Mouse (Mus musculus) CD8-positive naive resting alpha-beta T cell, adult 2 months (primary cell): ENCODE measurements around the gene Ascc2.
"Not testable (repeated sequence)": the region's sequence is repeated elsewhere in the genome, so short reads cannot be mapped to it uniquely, and the experiment has no call there.

ENCODE experiments used
- DNase-seq, 2 experiments: peaks; one replicate each; pipeline ENCODE4 v3.0.0; 2022; ENCODE audit warnings: low read depth in 2 of 2, low spot score in 2 of 2

Gene Ascc2

DNA sequence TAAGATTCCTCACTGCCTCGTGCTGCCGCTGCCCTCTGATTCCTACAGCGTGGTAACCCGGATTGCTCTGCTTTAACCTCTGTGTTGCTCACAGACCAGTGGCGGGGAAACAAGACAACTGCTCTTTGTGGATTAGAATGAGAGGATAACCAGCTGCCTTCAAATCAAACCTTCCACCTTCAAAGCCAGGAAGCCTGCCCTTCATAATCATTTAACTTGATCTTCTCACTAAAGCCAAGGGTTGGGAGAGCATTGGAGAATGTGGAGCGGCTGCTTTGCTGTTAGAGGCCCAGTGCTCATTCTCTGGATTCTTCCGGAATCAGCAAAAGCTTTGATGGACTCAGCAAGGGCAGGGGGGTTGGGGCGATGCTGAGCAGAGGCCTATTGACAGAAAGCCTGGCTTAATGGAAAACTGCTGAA, 7.7 kb upstream of the Ascc2 start:
- no peak for DNase-seq

DNA sequence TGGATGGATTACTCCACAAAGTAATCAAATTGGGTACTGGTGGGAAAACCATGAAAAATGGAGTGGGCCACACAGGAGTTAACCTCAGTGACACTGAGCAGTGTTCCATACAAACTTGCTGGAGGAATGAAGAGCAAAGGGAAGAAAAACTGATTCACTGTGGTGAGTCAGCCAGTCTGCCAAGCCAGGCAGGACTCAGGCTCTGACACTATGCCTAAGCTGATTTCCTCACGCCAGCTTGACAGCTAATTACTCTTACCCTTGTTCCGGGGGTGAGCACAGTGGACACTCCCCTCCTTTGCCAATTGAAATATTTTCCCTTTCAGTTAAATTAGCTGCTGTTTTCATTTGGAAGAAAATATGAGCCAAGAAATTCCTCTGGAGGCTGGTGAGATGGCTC, 4.1 kb upstream of the Ascc2 start:
- DNase-seq, result no peak

DNA sequence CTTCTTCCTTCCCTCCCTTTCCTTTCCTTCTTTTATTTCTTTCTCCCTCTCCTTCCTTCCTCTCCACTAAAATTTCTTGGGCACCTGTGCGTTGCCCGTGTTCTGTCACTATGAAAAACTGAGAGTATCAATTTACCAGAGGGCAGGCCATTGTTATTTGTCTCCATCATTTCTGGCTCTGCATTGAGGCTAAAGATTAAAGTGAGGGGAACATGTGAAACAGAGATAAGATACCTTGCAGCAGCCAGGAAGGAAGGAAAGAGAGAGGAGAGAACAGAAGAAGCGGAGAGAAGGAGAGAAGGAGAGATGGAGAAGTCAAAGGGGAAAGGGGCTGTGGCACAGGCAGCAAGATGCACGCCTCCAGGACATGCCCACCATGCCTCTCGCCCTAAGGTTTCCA, 3.2 kb upstream of the Ascc2 start:
- DNase-seq, result no peak

DNA sequence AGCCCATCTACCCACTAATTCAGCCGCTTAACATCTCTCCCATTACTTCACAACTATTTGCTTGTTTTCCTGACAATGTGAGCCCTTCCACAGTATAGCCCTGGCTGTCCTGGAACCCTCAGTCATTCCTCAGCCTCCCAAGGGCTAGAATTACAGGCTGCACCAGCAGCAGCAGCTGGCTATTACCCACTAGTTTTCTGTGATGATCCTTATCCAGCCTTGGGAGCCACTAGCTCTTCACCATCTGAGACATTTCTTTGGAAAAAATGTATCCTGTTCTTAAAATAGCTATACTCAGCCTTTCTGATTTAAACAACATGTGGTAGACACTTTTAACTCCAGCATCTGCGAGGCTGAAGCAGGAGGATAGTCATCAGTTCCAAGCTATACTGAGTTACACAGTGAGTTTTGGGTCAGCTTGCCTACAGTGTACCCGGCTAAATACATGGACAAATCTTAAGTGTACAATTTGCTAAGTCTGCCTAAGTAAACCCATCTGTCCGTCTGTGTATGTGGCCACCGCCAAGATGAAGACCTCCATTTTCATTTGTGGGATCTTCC, 685 bp upstream of the Ascc2 start:
- DNase-seq, result no peak

DNA sequence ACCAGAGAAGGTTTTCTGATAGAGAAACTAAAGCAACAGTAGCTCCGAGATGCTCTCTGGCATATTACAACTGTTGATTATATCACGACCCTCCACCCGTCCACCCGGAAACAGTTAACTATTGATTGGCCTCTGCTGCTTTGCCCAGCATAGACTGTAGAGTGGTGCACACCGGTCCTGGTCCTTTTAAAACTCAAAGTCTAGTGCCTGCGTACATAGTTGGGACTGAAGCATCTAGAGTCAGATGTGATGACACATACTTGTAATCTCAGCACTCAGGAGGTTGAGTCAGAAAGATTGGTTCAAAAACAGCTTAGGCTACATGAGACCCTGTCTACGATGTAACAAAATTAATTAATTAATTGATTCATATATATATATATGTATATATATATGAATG, 714 bp downstream of the Ascc2 start:
- DNase-seq, result no peak

DNA sequence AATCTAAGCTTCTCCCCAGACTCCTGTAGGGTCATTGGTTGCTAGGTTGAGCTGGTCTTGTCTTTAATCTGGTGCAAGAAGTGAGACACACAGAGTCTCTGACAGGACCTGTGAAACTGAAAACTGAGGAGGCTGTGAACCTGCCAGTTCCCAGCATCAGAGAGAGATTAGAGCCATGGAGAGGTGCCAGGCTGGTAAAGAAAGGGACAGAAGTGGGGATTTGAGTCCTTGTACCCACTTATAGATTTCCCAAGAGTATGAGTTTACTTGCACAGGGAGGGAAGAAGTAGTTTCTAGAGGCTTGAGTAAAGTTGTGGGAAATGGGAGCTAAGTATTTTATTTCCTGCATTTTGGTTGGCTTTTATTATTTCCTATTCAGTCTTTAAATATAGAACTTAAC, 3.6 kb downstream of the Ascc2 start:
- DNase-seq, result no peak

DNA sequence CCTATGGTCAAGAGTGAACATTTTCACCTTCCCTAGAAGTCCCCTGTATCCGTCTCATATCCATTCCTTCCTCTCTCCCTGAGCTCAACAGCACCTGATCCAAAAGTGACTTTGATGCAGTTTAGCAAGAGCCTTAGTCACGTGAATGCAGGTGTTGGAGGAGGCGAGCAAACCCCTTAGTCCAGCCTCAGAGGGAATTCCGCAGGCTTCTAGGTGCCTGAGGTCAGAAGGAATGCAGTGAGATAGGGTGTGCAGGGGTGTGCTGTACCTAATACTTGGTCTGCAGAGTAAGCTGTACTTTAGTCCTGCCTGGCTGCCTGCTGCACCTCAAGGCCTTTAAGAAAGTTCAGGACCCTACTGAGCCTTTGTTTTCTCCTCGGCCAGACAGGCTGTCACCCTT, 6.2 kb downstream of the Ascc2 start:
- no peak for DNase-seq

DNA sequence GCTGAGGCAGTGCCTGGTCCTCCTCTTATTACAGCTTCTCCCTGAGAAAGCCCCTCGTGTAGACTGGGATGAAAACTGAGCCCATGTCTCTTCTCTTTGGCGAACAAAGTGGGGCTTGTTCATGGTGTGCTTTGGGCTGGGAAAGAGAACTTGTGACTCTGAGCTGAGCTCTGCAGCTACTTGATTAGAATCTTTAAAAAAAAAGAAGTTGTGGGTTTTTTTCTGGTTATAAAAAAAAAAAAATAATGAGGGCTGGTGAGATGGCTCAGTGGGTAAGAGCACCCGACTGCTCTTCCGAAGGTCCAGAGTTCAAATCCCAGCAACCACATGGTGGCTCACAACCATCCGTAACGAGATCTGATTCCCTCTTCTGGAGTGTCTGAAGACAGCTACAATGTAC, 7.6 kb downstream of the Ascc2 start:
- DNase-seq, result not testable (repeated sequence)

DNA sequence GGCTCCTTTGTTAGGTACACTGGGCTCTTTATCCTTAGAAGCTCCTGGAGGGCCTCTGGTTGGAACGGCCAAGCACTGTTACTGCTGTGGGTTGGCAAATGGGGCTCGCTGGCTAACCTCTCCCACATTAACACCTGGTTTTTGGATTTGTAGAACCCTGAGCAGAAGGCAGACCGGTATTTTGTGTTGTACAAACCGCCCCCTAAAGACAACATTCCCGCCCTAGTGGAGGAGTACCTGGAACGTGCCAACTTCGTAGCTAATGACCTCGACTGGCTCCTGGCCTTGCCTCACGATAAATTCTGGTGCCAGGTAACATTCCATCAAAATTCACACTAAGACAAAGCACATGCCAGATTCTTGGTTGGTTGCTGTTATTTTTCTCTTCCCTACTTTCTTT, 8.9 kb downstream of the Ascc2 start:
- no peak for DNase-seq

DNA sequence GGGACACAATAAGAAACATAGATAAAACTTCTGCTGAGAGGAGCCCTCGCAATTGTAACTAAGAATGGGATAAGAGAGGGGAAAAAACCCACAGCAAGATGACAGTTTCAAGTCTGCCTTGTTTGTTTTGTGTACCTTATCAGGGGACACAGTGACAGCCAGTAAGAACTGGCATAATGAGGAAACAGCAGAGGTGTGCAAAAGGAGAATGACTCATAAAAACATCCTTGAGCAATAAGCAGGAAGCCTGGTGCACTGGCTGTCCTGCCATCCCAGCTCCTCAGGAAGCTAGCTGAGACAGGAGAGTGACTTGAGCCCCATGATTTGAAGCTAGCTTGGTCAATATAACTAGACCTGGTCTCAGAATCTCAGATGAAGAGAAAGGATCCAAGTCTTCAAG, 22.3 kb downstream of the Ascc2 start:
- no peak for DNase-seq

DNA sequence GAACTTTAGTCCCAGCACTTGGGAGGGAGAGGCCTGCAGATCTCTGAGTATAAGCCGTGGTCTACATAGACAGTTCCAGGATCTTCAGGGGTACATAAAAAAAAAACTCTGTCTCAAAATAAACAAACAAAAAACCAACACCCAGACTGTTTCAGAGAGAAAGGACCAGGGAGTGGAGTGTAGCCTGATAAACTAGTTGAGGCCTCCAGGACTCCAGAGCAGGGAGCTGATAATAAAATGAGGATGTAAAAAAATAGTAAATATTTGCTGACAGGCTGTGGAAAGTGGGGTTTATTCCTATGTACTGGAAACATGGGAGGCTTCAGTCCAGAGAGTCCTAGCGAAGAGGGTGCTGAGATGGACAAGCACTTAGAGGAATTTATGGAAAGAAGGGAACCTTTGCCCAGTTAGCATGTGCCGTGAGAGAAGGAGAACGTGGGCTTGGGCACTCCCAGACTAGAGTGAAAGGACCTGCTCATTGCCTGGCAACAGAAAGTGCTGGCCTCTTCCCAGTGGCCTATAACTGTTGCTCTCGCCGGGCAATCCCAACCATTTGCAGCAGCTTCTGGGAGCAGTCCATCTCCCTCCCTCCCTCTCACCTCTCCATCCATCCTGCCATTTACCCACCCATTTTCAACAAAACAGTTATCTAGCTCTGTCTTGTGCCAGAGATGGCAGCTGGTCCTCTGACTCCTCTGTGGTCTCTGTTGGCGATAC, 22.9 kb downstream of the Ascc2 start:
- no peak for DNase-seq

DNA sequence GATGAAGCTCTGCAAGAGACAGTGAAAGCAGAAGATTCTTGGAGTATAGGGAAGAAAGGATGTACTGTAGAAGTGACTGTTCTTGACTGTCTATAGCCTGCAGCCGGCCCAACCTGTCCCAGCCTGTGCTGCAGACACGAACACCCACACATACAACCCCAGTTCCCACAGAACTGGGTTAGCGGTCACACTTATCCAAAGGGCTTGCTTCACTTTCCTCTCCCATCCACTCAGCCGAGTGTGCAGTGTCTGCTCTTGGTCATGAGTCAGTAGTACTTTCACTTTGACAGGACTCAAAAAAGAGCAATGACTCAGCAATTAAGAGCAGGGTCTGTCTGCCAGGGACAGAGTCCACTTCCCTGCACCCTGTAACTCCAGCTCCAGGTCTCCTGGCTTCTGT, 23.8 kb downstream of the Ascc2 start:
- no peak for DNase-seq

DNA sequence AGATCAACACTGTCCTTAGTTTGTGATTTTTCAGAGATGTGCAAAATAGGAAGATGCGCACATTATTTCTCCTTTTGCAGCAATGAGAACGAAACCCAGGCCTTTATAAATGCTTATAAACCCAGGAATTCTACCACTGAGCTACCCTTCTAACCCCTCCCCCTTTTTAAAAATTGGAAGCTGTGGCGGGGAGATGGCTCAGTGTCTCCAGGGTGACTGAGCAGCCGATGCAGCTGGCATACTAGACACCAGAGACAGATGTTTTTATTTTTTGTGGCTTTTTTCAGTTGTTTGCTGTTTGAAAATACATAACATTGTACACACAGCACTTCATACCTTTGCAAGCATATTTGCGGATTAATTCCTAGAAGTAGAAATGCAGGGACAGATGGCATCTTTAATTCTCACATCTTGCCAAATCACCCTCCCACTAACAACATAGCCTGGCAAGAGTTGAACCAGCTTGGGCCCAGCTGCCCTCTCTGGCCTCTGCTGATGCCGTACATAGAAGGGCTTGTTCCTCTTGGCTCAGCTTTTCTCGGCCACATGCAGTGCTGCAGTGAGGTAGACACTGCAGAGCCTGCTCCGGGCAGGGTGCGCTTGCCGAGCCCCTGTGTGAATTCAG, 24.4 kb downstream of the Ascc2 start:
- DNase-seq, result no peak

DNA sequence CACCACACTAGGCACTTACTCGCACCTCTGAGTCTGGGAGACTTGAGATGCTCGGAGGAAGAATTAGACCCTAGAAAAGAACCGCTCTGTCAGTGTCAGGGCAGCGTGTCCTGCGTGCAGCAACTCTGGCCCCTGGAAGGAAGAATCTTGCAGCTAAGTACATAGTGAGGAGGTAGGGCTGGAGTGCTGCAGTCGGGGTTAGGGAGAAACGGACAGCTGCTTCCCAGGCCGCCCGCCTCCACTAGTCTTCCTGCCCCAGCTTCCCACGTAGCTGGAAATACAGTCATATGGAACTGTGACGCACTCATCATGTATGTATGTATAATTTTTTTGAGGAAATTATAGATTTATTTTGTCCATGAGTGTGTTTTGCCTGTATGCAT, 24.9 kb downstream of the Ascc2 start:
- no peak for DNase-seq

DNA sequence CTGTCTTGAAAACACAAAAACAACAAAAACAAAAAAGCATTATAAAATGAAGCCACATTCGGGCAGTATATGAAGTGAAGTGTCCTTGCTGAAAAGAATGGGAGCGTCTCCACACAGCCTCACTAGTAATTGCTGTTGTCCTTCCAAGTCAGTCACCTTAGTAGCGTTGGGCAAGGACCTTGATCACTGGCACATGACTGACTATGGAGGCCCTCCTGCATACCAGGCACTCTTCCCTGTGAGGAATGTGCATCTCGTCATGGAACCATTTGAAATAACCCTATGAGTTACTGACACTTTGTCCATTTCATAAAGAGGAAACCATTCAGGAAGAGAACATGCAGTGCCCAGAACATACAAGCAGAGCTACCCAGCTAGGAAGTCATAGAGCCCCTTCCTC, 34.2 kb downstream of the Ascc2 start:
- DNase-seq, result no peak

DNA sequence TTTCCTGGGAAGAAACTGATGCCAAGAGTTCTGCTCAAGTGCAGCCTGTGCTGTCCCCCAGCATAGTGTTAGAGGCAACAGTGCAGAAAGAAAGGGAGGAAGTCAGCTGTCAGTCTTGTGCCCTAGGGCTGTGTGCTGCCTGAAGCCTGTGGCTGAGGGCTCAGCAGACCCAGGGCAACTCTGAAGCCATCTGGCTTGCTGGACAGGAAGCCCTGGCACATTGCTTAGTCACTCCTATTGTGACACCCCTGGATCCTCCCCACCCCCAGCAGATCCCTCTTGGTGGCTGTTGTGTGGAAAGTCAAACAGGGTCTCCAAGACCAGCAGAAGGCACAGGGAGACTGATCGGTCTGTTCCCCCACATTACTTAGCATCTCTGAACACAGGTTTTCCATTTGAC, 37.0 kb downstream of the Ascc2 start:
- no peak for DNase-seq

DNA sequence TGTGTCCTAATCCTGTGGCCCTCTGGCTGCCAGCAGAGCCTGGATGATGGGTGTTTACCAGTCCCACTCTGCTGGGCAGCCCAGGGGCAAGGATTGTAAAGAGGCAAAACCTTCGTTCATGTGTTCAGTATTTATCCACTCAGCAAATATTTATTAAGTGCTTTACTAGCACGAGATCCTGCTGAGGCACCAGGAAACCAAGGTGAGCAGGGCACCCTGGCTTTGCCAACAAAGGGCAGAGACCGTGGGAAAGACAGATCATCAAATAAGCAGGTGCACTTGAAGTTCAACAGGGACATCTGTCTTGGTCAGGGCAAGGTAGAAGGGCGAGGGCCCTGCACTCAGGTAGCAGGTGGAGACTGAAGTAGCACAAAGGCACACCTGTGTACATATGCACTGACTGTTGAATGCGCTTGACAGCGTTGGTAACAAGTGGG, 37.6 kb downstream of the Ascc2 start:
- DNase-seq, result no peak

DNA sequence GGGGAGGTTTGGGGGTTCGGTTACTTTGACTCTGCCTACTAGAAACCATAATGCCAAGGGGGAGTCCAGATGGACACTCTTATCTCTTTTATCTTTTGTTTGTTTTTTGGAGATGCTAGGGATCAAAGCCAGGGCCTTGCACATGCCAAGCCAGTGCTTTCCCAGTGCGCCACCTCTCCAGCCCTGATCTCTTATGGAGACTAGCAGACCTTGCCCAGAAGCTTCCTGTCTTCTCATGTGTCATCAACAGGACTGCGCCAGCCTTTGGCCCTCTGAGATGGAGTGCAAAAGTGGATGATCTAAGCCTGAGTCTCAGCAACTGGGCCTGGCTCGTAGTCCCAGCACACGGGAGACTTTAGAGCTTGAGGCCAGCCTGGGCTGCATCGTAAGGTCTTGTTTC, 38.1 kb downstream of the Ascc2 start:
- DNase-seq, result no peak

DNA sequence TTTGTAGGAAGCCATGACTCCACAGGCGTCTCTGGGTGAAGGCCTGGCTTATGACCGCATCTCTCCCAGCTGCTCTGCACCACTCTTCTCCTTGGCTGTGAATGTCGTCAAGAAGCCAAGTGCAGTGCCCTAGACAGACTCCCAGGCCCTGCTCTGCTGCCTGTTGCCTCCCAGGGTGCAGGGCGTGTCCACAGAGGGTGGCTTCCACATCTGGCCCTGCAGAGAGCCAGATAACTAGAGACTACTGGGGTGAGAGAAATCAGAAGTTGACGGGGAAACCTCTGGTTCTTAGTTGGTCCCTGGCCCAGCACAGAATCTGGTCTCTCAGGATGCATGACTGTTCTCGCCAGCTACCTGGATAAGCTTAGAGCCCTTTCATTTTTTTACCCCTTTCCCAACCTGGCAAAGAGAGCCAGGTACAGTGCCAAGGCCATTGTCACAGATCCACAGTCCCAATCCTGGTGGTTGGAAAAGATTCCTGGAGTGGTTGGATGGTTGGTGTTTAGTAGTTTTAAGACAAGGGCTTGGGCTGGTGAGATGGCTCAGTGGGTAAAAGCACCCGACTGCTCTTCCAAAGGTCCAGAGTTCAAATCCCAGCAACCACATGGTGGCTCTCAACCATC, 39.8 kb downstream of the Ascc2 start:
- no peak for DNase-seq

DNA sequence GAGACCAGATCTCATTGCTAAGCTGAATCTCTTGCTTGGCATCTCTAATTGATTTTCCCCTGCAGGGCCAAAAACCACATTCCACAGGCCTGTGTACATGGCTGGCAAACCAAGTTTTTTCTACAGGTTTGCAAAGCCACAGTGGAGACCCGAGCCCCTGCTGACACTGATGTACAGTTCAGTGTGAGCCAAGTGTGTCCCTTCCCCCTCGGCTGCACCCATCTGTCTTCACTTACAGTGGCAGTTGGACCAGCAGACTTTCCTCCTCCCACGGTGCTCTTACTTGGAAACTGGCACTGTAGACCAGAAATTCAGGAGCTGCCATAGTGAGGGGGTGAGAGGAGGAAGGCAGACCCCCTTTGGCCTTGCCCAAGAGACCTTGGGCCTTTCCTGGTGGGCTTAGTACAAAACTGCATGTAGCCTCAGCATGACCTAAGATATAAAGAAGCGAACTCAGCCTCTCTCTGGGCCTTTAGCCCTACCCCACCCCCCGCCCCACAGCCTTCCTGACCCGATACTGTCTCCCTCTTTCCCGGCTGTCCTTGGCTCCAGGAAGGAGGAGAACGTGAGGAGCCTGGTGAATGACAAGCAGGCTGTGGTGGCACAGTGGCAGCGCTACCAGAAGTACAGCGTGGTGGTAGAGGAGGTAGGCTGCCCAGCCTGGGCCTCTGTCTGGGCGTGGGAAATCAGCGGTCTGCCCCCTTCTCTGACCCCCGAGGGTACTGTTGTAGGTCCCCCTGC, 41.3 kb downstream of the Ascc2 start:
- DNase-seq, result no peak

DNA sequence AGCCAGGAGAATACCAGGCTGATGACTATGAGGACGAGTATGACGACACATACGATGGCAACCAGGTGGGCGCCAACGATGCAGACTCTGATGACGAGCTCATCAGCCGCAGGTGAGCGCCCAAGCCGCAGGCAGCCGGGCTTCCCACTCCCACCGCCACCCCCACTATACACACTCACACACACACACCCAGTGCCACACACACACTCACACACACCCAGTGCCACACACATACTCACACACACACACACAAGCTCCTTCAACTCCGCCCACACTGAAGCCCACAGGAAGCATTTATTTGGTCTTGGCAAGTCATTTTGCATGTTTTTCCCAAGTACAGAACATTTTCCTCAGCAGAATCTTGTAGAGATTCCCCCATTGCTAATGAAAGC, 41.9 kb downstream of the Ascc2 start:
- no peak for DNase-seq

DNA sequence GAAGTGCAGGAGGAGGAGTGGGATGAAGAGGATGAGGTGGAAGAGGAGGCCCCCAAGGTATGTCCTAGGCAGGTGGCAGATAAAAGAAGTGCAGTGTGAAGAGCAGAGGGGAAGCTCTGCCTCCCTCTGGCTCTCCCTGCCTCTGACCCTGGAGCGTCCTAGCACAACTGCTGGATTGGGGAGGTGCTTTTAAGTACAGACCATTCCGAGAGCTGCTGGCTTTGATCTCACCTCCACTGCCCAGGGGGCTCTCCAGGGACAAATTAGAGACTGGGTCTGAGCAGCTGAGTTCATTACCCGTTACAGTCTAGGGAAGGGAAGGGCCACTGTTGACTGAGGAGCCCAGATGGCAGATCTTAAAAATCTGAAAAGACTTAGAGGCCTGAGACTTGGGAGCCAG, 42.6 kb downstream of the Ascc2 start:
- no peak for DNase-seq
